Mouse (Mus musculus) limb, embryonic 13.5 days (tissue): ENCODE results near the gene Nprl2. TPM values are rescaled to one million over a fixed set of nuclear protein-coding genes. Genes with fewer than 3 reads are reported as not detected.
"Not testable (repeated sequence)": the region's sequence is repeated elsewhere in the genome, so short reads cannot be mapped to it uniquely, and the experiment has no call there.

Source experiments
- ATAC-seq: fragments of 200-750 bp; cut with Nextera tagmentation; 2 replicates; pipeline ENCODE4 v1.8.0; 2017; ENCODE audit warnings: low read depth, moderate number of reproducible peaks, moderate TSS enrichment; ENCODE audit not compliant: low FRiP score
- H3K27ac ChIP-seq: fragments of 300-500 bp; sonication (generic); 2 replicates; pipeline ENCODE4 v1.5.1; 2015; ENCODE audit warnings: inconsistent platforms, mild to moderate bottlenecking, moderate library complexity
- H3K27me3 ChIP-seq: fragments of 300-500 bp; sonication (generic); 2 replicates; pipeline ENCODE4 v1.6.1; 2015; ENCODE audit warnings: mild to moderate bottlenecking, inconsistent platforms
- H3K36me3 ChIP-seq: fragments of 300-500 bp; sonication (generic); 2 replicates; pipeline ENCODE4 v1.6.1; 2015; ENCODE audit warnings: inconsistent platforms, mild to moderate bottlenecking, moderate library complexity
- H3K4me1 ChIP-seq: fragments of 300-500 bp; sonication (generic); 2 replicates; pipeline ENCODE4 v1.6.1; 2015; ENCODE audit warnings: inconsistent platforms
- H3K4me2 ChIP-seq: fragments of 300-500 bp; sonication (generic); replicated peaks from 2 replicates; pipeline ENCODE4 v1.6.1; 2015; ENCODE audit warnings: inconsistent platforms, mild to moderate bottlenecking, moderate library complexity
- H3K4me3 ChIP-seq: fragments of 300-500 bp; sonication (generic); 2 replicates; pipeline ENCODE4 v1.5.1; 2015; ENCODE audit warnings: moderate library complexity, mild to moderate bottlenecking, inconsistent platforms
- H3K9ac ChIP-seq: fragments of 300-500 bp; sonication (generic); 2 replicates; pipeline ENCODE4 v1.6.1; 2015; ENCODE audit warnings: mild to moderate bottlenecking, inconsistent platforms
- H3K9me3 ChIP-seq: fragments of 300-500 bp; sonication (generic); 2 replicates; pipeline ENCODE4 v1.6.1; 2016; ENCODE audit warnings: inconsistent platforms
- WGBS: fragments of 180-500 bp; shearing (Covaris S2); methylation state at CpG from one replicate; pipeline ENCODE4 v1.1.7; 2015; 5-methylcytosine and 5-hydroxymethylcytosine counted together
- polyA plus RNA-seq: library from polyadenylated mRNA; unstranded; fragments of >200 nt; fragmentation: Nextera tagmentation; extraction: Ambion mirVana; gene quantifications from 2 replicates; pipeline ENCODE4 v1.2.1, GENCODE M21; 2015

Nprl2 gene
- polyA plus RNA-seq, 1 experiment from 2014 or later: 44.2 TPM

DNA sequence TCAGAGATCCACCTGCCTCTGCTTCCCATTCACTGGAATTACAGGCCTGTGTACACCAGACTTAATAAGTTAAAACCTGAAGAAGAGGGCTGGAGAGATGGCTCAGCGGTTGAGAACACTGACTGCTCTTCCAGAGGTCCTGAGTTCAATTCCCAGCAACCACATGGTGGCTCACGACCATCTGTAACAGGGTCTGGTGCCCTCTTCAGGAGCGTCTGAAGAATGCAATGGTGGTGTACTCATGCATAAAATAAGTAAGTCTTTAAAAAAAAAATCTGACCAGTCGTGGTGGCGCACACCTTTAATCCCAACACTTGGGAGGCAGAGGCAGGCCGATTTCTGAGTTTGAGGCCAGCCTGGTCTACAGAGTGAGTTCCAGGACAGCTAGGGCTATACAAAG lies 31.7 kb downstream of the Nprl2 start:
- not testable (repeated sequence) for H3K9me3 ChIP-seq, H3K4me3 ChIP-seq, ATAC-seq, H3K9ac ChIP-seq, H3K27me3 ChIP-seq, H3K4me2 ChIP-seq, H3K27ac ChIP-seq
- Histone ChIP-seq H3K4me1 (peaks cover 56% of the 10 kb centered on the region), H3K36me3 (peaks cover 47% of the 10 kb centered on the region)
- WGBS: 87% methylated on average over 6 of the region's 6 CpGs

DNA sequence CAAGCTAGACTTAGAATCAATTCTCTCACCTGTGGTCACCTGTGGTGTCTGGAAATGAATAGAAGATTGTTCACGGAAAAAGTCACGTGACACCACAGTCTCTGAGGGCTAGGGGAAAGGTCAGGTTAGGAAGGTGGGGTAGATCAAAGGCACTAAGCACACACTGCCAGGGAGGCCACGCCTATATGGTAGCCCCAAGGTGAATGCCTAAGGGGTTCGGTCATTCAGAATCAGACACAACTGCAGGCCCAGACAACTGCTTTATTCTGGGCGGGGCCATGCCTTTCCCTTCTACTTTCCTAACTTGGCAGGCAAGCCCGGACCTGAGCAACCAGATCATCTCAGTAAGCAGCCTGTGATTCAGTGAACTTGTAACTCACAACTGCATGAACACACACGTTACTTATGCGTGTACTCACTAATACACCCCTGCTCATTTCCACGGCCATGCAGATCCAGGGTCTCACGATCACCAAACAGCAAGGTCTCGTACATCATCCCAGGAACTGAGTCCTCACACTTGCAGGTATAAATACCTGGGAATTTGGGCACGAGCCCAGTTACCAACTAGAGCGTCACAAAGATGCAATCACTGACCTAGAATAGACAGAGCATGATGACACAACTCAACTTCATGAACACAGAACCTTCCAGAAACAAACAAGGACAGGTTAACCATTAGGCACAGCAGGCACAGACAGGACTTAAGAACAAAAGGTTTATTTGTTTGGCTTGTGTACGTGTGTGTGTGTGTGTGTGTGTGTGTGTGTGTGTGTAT lies 33.7 kb downstream of the Nprl2 start:
- H3K9ac ChIP-seq: no peak overlapping the region

DNA sequence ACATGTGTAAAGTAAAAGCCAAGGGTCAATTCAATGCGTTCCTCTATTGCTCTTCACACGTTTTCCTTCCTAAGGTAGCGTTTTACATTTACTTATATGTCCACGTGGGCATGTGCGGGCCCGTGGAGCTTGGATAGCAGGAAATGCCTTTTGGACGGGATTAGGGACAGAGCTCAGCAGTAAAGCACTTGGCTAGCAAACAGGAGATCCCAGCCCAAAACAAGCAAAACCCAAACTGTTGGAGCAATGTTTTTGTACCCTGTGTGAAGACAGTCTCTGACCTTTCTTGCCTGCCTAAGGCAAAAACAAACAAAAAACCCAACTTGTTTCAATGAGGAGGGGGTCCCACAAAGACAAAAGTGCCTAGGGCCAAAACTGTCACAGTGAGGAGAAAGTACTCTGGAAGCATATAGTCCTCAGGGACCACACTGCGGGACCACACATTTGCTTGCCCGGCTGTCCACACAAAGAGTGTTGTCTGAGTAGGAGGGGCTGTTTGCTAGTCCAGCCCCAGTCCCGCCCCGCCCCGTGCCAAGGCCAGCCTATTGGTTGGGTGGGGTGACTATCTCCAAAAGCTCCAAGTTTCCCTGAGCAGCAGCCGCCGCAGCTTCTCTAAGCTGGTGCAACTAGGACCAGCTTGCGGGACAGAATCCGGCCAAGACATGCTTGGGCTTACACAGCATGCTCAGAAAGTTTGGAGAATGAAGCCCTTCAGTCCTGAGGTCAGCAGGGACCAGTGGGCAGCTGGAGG lies 34.5 kb downstream of the Nprl2 start, which contains the start of gene Hyal1:
Gene Hyal1, plus strand, starts transcription at position 571 of the 751 bp plus-strand sequence.
- H3K9me3 ChIP-seq: no peaks in the 10 kb centered on the region
- peak within 1 kb of the TSS; percentile 67 for H3K9ac ChIP-seq
- H3K36me3 ChIP-seq: peaks cover 33% of the 10 kb centered on the region
- peak within 1 kb of the TSS; percentile 70 for H3K4me2 ChIP-seq
- 17% methylated on average over 16 of the region's 16 CpGs for WGBS
- peaks cover 60% of the 10 kb centered on the region for H3K4me1 ChIP-seq
- H3K27ac ChIP-seq: peak within 1 kb of the TSS; percentile 71
- peak within 1 kb of the TSS; percentile 46 for H3K4me3 ChIP-seq
- ATAC-seq: peak; percentile 66
- H3K27me3 ChIP-seq: no peaks in the 10 kb centered on the region

More for the DNA sequence above, 33.7 kb downstream of the Nprl2 start:
- Histone ChIP-seq H3K36me3 (peaks cover 41% of the 10 kb centered on the region), H3K9me3 (no peaks in the 10 kb centered on the region), H3K4me1 (peaks cover 61% of the 10 kb centered on the region), H3K27ac (peak overlapping the region; percentile 71; the same call in 1 of the 2 replicates), H3K4me3 (no peak overlapping the region), H3K4me2 (peak overlapping the region; percentile 70; the same call in 1 of the 2 replicates), H3K27me3 (no peaks in the 10 kb centered on the region)
- 76% methylated on average over 14 of the region's 14 CpGs for WGBS
- no peak for ATAC-seq

DNA sequence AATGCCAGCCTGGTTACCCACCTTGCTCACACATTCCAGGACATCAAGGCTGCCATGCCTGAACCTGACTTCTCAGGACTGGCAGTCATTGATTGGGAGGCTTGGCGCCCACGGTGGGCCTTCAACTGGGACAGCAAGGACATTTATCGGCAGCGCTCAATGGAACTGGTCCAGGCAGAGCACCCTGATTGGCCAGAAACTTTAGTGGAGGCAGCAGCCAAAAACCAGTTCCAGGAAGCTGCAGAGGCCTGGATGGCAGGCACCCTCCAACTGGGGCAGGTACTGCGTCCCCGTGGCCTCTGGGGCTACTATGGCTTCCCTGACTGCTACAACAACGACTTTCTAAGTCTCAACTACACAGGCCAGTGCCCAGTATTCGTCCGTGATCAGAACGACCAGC lies 35.8 kb downstream of the Nprl2 start:
- 88% methylated on average over 10 of the region's 10 CpGs for WGBS
- Histone ChIP-seq H3K4me1 (peaks cover 61% of the 10 kb centered on the region), H3K9ac (peak overlapping the region; percentile 36; the same call in 1 of the 2 replicates), H3K4me3 (no peak overlapping the region), H3K27ac (no peak overlapping the region), H3K27me3 (no peaks in the 10 kb centered on the region), H3K36me3 (peaks cover 23% of the 10 kb centered on the region), H3K4me2 (peak overlapping the region; percentile 70), H3K9me3 (no peaks in the 10 kb centered on the region)
- ATAC-seq: no peak

DNA sequence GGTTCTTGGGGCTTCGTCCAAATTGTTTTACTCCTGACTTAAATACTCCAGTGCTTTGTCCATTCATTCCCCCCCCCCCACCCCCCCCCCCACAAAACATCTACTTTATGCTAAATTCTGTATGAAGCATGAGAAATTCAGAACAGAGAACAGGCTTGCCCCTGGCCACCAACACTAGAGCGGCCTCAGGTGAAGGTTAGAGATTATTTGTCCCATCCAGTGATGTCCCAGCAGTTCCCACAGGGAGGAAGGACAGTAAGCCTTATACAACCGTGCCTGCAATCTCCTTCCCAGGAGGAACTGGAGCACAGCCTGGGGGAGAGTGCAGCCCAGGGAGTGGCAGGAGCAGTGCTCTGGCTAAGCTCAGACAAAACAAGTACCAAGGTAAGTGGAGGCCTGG lies 36.6 kb downstream of the Nprl2 start, which contains the start of gene Naa80:
Gene Naa80, plus strand, starts transcription at position 301 of the 400 bp plus-strand sequence.
- Histone ChIP-seq H3K9ac (peak within 1 kb of the TSS; percentile 79), H3K27ac (peak within 1 kb of the TSS; percentile 86; the same call in 1 of the 2 replicates), H3K9me3 (no peaks in the 10 kb centered on the region), H3K4me1 (peaks cover 61% of the 10 kb centered on the region), H3K4me3 (no peak within 1 kb of the TSS), H3K27me3 (no peaks in the 10 kb centered on the region), H3K4me2 (peak within 1 kb of the TSS; percentile 88), H3K36me3 (peaks cover 23% of the 10 kb centered on the region)
- WGBS: 70% methylated on average over 3 of the region's 3 CpGs
- no peak for ATAC-seq

DNA sequence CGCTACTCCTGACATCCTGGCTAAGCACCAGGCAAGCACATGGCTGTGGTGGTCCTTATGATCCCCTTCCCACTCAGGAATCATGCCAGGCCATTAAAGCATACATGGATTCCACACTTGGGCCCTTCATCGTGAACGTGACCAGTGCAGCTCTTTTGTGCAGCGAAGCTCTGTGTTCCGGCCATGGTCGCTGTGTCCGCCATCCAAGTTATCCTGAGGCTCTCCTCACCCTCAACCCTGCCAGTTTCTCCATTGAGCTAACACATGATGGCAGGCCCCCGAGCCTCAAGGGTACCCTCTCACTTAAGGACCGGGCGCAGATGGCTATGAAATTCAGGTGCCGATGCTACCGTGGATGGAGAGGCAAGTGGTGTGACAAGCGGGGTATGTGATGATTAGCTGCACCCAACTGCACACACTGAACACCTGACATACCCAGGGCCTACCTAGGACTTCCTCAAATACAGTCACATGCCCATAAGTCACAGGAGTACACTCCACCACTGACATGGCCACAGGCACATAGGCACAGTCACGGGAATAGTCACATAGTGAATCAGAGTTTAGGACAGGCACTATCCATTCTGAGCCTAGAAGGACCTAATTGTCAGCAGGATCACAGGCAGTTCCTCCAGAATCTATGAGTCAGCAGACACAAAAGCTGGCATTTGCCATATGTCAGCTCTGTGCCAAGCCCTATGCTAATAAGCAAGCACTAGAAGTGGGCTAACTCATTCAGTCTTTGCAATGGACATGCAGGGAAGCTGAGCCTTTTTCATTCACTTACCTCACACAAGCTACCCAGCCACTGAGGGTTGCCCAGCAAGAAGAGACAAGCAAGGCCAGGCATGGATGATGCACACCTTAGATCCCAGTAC lies 37.2 kb downstream of the Nprl2 start:
- ATAC-seq: no peak
- Histone ChIP-seq H3K27ac (peak overlapping the region; percentile 86; the same call in 1 of the 2 replicates), H3K4me2 (peak overlapping the region; percentile 88), H3K27me3 (no peaks in the 10 kb centered on the region), H3K36me3 (peaks cover 25% of the 10 kb centered on the region), H3K4me1 (peaks cover 61% of the 10 kb centered on the region), H3K9me3 (no peaks in the 10 kb centered on the region), H3K4me3 (no peak overlapping the region), H3K9ac (peak overlapping the region; percentile 79; the same call in 1 of the 2 replicates)
- WGBS: 93% methylated on average over 14 of the region's 14 CpGs

DNA sequence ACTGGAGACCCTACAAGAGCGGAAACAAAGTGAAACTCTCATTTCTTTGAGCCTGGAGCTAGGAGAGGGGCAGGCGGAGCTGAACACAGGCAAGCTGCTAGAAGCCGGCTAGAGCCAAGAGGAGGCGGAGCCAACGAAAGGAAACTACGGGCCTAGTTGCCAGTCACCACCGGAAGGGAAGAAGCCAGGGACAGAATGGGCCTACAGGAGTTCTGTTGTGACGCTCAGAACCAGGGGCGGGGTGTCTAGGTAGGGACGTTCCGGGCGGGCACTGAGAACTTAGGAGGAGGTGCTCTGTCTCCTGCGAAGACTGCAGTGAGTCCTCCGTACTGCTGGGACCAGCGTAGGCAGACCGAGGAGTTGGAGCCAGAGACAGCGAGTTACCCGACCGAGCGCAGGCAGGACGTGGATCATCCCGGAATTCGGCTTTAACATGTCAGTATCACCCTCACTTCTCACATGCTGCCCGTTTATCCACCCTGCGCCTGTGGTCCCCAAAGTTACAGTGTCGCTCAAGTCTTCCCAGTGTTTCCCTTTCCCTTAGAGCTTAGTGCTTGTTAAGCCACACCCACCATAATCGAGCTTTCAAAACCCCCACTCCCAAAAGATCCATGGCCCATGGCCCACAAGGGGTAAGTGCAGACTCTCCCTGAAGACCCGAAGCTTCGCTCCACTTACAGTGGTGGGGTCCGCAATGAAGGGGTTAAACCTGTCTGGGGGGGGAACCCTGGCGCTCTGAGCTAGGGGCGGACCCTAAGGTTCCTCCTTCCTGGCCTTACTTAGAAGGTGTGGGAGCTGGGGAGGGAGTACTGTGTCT lies 38.7 kb downstream of the Nprl2 start, which contains the start of gene Hyal3:
Gene Hyal3, plus strand, starts transcription at position 318 of the 817 bp plus-strand sequence.
- peak within 1 kb of the TSS; percentile 86 for H3K27ac ChIP-seq
- H3K9me3 ChIP-seq: no peaks in the 10 kb centered on the region
- peaks cover 61% of the 10 kb centered on the region for H3K4me1 ChIP-seq
- H3K36me3 ChIP-seq: peaks cover 24% of the 10 kb centered on the region
- H3K4me3 ChIP-seq: peak within 1 kb of the TSS; percentile 65
- under 1% methylated on average over 32 of the region's 32 CpGs for WGBS
- H3K9ac ChIP-seq: peak within 1 kb of the TSS; percentile 79
- no peaks in the 10 kb centered on the region for H3K27me3 ChIP-seq
- peak; percentile 82 for ATAC-seq
- H3K4me2 ChIP-seq: peak within 1 kb of the TSS; percentile 88

DNA sequence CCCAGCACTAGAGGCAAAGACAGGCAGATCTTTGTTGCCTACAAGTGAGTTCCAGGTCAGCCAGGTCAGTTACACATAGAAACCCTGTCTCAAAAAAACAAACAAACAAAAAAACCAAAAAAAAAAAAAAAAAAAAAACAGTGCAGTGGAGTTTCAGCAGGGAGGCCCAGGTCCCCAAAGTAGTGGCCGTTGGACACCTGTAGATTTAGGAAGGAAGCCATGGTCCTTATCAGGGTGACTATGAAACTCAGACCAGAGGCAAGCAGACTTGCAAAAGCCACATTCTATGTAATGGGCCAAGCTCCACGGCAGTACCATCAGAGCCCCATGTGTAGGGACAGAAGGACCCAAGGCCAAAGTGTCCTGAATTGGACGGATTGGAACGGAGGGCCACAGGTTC lies 39.6 kb downstream of the Nprl2 start:
- peaks cover 24% of the 10 kb centered on the region for H3K36me3 ChIP-seq
- peaks cover 52% of the 10 kb centered on the region for H3K4me1 ChIP-seq
- no peak for ATAC-seq
- H3K27me3 ChIP-seq: no peaks in the 10 kb centered on the region
- peak overlapping the region; percentile 88 for H3K4me2 ChIP-seq
- 77% methylated on average over 4 of the region's 4 CpGs for WGBS
- H3K9me3 ChIP-seq: no peaks in the 10 kb centered on the region
- peak overlapping the region; percentile 86; the same call in 1 of the 2 replicates for H3K27ac ChIP-seq
- H3K4me3 ChIP-seq: peak overlapping the region; percentile 65
- peak overlapping the region; percentile 79 for H3K9ac ChIP-seq

DNA sequence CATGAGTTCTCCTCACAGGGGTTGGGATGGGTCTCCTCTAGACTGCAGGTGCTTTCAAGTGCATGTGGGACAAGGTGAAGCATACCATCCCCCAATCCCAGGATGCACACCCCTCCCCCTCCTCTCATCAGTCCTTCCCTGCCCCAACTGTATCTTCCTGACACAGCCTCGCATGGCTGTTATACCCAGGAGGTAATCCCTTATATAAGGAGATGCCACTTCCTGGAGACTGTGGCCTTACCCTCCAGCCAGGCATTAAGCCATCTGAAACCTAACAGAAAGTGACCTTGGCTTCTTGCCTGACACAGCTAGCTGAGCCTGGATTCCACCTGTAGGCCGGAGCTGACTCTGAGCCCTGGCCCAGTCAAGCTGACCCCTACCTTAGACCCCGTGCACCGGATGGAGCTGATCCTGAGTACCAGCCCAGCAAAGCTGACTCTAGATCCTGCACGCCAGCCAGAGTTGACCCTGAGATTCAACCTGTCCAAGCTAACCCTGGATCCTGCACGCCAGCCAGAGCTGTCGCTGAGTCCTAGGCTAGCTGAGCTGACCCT lies 40.6 kb downstream of the Nprl2 start:
- Histone ChIP-seq H3K36me3 (peaks cover 24% of the 10 kb centered on the region), H3K9me3 (no peaks in the 10 kb centered on the region)
- no peak for ATAC-seq

DNA sequence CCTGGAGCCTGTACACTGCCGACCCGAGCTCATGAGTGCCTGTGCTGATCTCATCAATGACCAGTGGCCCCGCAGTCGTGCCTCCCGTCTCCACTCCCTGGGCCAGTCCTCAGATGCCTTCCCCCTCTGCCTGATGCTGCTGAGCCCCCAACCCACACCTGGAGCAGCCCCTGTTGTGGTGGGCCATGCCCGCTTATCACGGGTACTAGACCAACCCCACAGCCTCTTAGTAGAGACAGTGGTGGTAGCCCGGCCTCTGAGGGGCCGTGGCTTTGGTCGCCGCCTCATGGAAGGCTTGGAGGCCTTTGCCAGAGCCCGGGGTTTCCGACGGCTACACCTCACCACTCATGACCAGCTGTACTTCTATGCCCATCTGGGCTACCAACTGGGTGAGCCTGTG lies 41.1 kb downstream of the Nprl2 start:
- Histone ChIP-seq H3K27me3 (no peaks in the 10 kb centered on the region), H3K36me3 (peaks cover 24% of the 10 kb centered on the region), H3K9me3 (no peaks in the 10 kb centered on the region), H3K27ac (no peak overlapping the region), H3K4me3 (no peak overlapping the region), H3K9ac (no peak overlapping the region), H3K4me1 (peaks cover 39% of the 10 kb centered on the region), H3K4me2 (no peak overlapping the region)
- ATAC-seq: no peak
- WGBS: 91% methylated on average over 14 of the region's 14 CpGs

More for the DNA sequence above, 40.6 kb downstream of the Nprl2 start:
- 88% methylated on average over 7 of the region's 7 CpGs for WGBS
- Histone ChIP-seq H3K4me3 (no peak overlapping the region), H3K27me3 (no peaks in the 10 kb centered on the region), H3K4me2 (peak overlapping the region; percentile 88), H3K9ac (no peak overlapping the region; the same call in 1 of the 2 replicates), H3K27ac (no peak overlapping the region), H3K4me1 (peaks cover 42% of the 10 kb centered on the region)
